Mouse (Mus musculus): ENCODE measurements around the gene Zfp36. TPM values are rescaled to one million over a fixed set of nuclear protein-coding genes. Genes with fewer than 3 reads are reported as not detected.

The Zfp36 gene
- polyA plus RNA-seq, 1 experiment = 33.5 TPM

DNA sequence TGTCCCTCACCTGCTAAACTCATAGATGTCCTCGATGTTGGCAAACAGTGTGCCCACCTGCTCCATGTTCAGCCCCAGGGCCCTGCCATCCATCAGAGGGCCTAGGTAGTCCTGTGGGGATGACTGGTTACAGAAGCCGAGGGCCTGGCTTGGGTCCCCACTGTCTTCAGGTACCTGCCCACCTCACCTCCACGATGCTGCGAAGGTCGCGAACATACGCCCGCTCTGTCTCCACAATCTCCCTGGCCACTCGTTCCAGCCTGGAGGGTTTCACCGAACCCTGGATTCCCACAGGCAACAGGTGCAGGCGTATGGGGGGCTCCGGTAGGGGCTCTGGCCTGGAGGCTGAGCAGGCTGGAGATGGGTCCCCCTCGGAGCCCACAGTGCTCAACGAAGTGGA lies 10.0 kb downstream of the Zfp36 start:
- DNase-seq (ENCODE audit: low spot score) = no peak

DNA sequence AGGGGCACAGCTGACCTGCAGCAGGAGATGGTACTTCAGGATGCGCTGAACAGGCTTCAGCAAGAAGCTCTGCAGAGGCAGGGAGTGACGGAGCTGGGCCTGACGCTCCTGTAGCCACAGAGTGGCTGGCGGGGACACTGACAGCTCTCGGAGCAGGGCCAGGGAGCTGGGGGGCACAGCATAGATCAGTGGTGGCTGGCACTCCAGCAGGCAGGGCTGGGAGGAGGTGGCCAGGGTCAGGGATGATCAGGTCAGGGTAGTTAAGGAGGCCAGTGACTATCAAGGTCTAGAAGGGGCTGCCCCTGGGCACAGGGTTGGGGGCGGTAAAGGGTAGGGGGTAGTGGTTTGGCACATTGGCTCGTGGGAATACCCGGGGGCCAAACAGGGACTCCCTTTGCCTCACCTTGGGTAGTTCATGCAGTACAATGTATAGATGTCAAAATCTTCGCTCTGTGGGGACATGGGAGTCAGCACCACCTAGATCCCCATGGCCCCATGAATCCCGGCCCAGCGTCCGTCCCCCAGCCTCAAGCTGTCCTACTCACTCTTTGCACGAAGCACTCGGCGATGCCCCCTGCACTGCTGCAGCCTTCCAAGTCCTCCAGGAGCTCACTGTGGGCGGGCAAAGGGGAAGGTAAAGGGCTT lies 11.7 kb downstream of the Zfp36 start:
- DNase-seq (ENCODE audit: low spot score) = no peak

DNA sequence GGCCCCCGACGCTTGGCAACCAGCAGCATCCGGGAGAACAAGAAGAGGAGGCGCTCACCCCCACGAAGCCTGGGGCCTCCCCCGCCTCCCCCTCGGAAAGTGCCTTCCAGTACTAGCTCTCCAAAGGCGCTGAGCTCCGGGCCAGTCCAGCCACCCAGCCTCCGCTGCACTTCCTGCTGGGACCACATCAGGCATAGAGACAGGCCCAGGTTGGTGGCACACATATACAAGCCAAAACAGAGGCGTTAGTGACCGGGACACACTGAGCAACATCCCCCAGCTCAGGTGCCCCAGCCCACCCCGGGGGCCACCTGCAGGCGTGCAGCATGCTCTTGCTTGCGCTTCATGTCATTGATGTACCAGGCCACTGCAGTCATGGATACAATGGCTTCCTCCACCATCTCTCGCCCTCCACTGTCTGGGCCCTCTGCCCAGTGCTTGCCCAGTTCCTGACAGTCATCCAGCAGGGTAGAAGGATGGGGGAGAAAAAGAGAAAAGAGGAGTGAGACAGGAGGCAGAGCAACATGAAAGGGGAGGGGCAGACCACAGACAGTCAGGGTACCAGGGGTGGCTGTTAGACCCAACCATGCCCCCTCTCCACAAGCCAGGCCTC lies 12.3 kb downstream of the Zfp36 start:
- no peak for DNase-seq (ENCODE audit: low spot score)

DNA sequence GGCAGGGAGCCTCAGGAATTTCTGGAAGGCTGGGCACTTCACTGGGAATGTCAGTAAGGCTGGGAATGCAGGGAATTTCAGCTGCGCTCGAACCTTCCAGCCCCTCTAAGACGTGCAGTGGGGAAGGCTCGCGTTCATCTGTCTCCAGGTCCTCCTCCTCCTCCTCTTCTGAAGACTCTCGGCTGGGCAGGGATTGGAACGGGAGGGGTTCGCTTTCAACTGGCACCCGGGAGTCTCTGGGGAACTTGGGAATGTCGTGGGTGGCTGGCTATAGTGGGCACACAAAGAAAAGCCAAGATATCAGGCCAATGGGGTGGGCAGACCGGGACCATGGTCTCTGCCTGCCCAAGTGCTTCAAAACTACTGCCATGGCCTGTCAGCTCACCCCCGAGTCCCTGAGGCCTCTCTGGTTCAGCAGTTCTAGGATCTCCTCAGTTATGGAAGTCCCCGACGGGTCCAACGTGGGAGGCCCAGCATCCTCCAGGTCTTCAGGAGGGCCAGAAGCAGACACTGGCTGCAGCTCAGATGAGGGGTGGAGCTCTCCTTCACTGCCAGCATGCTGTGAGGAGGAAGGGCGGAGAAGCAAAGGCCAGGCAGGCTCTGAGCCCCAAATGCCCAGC lies 17.5 kb downstream of the Zfp36 start:
- DNase-seq (ENCODE audit: low spot score) = no peak

DNA sequence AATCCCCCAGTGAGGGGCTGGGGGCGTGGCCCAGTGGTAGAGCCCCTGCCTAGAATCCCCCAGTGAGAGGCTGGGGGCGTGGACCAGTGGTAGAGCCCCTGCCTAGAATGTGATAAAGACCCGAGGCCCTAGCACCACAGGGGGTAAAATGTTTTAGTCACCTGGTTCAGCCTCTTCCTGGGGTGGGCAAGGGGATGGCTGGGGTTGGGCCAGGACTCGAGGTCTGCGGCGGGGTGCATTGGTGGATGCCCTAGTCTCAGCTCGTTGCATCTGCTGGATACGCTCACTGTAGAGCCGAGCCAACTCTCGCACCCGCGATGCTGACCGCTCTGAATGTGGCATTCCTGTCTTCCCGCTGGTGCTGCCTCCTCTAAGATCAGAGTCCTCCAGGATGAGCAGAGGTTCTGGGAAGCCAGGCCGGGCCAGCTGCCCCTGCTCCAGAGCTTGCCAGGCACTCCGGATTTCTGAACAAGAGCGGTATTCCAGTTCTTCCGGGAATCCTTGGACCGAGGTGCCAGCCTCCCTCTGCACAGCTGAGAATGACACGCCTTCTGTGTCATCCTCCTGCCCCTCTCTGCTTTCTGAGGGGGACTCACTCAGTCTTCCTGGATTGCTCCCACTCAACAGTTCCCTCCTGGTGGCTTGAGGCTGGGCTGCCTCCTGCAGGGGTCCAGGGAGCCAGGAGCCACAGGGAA lies 18.3 kb downstream of the Zfp36 start:
- no peak for DNase-seq (ENCODE audit: low spot score)

DNA sequence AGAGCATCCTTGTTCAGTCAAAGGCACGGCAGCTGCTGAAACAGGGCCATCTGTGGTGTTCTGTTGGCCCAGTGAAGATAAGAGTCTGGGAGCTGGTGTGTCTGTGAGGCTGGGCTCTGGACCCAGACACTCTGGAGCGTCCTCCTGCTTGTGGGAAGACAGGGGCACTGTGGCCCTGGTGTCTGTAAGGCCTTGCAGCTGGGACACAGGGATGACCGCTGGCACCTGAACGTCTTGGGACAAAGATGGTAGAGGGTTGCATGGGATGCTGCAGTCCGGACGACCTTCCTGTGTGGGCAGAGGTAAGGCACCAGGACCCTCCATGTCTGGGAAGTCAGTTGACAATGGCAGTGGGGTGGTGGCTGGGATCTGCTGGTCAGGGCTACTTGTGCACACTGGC lies 19.8 kb downstream of the Zfp36 start:
- DNase-seq (ENCODE audit: low spot score) = no peak

DNA sequence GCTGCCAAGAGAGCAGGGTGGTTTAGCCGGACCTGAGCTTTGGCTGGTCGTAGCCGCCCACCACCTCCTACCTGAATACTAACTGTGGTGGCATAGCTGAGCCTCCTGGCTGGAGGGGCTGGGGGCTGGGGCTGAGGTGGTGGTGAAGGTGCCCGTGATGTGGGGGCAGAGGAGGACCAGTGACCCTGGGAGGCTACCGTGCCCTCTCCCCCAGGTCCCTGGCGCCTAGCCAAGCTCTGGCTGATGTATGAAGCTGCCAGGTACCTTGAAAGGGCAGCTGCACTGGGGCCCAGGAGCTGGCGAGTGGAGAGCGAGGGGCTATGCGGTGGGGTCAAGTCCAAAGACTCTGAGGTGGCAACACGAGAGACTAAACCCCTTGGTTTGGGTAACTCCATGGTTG lies 20.2 kb downstream of the Zfp36 start:
- DNase-seq (ENCODE audit: low spot score) = no peak

DNA sequence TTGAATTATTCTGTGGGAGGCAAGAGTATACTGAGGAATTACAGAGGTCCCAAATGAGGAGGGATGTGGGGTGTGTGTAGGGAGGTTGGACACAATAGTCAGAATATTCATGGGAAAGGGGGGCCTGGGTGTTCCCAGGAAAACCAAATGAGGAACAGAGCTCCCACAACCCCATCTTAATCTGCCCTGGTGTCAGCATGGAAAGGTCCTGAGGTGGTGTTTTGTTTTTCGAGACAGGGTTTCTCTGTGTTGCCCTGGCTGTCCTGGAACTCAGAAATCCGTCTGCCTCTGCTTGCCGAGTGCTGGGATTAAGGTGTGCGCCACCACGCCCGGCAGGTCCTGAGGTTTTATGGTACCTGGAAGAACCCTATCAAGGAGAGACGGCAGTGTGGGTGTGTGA lies 21.6 kb downstream of the Zfp36 start:
- no peak for DNase-seq (ENCODE audit: low spot score)

DNA sequence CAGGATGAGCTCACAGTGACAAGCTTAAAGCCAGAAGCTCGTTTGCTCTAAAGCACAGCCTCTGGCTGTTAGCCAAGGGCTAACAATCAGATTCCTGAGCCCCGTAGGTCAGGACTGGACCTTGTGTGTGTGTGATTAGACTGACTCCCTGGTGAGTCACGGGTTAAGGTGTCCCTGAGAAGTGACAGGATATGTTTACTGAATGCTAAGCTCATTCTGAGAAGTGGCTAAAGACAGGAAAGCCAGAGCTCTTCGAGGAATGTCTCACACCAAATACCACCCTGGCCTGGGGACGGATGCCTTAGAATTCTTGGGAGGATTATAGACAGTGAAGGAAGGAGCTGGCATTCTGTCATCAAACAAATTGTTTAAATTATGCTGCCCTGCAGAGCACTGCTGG lies 22.1 kb downstream of the Zfp36 start:
- DNase-seq (ENCODE audit: low spot score) = no peak

DNA sequence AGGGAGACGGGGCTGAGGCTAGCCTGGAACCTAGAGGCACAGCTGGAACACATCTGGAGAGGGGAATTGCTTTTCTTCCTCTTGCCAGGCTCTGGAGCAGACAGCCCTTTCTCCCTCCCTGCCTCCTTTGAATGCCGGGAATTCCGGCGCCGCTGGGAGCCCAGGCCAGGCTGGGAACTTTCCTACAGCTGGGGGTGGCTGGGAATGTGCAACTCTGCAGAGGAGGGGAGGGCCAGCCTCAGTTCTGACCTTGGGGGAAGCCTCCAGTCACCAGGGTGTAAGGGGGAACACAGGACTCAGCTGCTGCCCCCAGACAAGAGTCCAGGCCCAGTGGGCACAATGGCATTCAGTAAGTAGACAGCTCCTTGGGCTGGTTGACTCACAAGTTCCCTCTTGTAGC lies 23.1 kb downstream of the Zfp36 start:
- no peak for DNase-seq (ENCODE audit: low spot score)

DNA sequence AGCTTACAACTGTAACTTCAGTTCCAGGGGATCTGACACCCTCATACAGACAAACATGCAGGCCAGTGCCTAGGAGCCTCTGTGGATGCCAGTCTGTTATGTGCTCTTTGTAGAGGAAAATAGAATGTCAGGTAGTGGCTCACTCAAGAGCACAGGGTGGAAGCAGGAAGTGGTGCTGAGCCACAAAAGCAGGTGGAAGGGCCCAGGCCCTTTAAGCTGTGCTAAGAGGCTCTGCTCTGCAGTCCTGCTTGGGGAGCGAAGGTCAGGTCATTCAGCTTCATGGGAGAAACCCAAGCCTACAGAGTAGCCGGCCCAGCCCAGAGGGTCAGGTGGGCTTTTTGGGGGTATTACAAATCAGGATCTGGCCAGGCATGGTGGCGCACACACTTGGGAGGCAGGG lies 24.8 kb downstream of the Zfp36 start:
- no peak for DNase-seq (ENCODE audit: low spot score)

DNA sequence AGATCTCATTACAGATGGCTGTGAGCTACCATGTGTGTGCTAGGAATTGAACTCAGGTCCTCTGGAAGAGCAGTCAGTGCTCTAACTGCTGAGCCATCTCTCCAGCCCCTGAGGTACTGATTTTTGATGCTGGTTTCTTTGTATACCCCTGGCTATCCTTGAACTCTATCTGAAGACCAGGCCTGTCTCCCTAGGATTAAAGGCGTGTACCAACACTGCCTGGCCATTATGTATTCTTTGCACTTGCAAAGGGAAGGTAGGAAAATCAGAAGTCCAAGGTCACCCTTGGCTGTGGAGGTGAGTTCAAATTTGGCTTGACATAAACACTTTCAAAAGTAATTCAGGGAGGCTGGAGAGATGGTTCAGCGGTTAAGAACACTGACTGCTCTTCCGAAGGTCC lies 25.5 kb downstream of the Zfp36 start:
- no peak for DNase-seq (ENCODE audit: low spot score)

DNA sequence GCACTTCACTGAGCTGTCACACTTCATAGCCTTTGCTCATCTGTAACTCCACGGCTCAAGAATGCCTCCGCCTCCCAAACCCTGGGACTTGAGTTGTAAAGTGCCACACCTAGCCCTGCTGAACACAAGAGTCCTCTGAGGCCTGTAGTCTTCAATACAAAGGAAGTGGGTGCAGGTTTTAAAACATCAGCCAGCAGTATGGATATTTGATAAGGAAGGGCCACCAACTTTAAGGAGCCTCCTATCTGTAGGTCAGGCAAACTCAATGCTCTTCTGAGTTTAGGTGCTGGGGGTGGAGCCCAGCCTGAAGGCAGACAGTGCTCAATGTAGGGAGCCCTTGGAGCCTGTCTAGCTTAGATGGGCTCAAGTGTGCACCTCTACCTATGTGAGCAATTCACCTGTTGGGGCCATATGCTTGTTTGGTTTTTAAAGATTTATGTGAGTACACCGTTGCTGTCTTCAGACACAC lies 25.9 kb downstream of the Zfp36 start:
- DNase-seq (ENCODE audit: low spot score) = no peak

DNA sequence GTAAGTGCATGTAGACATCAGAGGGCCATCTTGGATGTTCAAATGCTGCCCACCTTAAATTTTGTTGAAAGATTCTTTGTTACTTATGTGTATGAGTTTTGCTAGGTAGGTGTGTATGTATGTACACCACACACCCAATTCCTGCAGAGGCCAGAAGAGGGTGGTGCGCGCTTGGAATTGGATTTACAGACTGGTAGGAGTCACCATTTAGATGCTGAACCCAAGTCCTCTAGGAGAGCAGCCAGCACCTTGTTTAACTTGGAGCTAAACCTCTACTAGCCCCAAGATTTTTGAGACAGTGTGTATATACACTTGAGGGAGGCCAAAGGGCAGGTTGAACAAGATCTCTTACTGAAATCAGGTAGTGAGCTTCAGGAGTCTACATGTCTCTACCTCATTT lies 26.8 kb downstream of the Zfp36 start:
- no peak for DNase-seq (ENCODE audit: low spot score)

DNA sequence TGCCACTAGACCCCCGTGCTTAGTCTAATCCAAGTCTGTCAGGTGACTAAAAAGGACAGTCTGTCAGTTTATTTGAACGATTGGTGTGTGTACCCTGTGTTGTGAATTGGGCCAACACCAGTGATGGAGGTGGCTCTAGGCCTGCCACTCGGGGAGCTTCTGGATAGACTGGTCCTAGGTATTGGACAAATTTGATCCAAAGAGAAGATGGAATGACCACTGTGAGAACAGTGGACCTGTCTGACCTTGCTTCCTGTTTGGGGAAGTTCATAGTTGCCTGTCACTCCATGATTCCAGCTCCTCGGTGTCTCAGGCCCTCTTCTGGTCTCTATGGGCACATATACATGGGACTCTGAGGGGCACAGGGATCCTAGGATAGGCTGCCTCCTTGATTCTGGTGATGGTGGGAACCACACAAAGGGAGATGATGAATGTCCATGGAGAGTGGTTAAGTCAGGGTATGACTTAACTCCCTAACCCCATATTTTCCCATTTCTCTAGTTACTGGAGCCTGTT lies 28.3 kb downstream of the Zfp36 start:
- no peak for DNase-seq (ENCODE audit: low spot score)

DNA sequence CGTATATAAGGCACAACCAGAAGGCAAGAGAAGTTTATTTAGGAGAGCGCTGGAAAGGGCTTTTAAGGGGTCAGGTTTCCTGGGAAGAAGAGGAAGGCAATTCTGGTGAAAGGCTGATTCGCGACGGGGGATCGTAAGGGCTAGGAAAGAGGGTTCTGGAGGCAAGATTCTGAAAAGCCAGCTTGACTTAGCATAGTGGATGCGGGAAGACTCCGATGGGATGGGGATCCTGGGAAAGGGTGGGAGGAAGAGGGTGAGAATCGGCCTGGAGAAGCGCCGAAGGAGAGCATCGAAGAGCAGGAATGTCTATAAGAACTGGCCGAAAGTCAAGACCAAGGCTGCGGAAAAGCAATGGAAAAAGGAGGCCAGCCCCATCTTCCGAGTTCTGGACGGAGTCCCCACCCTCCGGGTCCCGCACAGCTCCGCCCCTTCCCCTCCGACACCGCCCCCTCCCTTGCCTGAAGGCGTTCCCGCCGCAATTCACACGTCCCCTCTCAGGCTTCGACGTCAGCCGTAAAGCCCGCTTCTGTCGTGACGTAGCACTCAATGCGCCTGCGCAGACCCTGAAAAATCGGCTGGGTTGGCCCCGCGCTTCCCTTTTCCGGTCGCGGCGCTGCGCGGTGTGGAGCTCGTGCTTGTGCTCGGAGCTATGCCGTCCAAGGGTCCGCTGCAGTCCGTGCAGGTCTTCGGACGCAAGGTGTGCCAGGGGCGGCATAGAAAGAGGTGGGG lies 29.7 kb downstream of the Zfp36 start, which contains the start of gene Rps16:
Gene Rps16 (plus strand): TSS at position 498 of the 729 bp plus-strand sequence.
- DNase-seq (ENCODE audit: low spot score) = peak; percentile 99

DNA sequence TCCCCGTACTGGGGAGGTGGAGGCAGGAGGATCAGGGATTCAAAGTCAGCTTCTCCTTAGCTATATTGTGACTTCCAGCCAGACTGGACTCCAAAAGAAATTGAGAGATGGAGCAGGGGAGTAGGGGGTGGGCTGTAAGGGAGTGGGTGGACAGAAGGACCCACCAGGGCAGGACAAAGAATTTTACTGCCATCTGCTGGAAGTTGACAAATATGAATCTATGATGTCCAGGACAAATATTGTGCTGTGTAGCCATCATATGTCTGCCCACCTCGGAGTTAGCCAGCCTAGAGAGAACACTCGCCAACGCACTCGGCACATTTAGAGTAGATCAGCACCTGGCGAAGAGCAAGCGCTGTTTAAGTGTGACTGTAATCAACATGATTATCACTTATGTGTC lies 31.5 kb downstream of the Zfp36 start:
- no peak for DNase-seq (ENCODE audit: low spot score)

DNA sequence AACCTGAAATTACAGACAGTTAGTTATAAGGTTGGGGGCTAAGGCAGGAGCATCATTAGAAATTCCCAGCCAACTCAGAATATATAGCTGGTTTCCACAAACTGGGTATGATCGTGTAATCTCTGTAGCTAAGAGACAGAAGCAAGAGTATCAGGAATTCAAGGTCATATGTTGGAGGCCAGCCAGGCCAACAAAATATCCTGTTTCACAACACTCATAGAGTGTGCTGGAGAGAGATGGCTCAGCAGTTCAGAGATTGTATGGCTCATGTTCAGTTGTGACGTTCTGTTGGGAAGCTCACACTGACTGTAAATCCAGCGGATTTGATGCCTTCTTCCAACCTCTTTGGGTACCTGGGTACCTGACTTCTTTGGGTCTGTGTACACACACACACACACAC lies 32.3 kb downstream of the Zfp36 start:
- no peak for DNase-seq (ENCODE audit: low spot score)

DNA sequence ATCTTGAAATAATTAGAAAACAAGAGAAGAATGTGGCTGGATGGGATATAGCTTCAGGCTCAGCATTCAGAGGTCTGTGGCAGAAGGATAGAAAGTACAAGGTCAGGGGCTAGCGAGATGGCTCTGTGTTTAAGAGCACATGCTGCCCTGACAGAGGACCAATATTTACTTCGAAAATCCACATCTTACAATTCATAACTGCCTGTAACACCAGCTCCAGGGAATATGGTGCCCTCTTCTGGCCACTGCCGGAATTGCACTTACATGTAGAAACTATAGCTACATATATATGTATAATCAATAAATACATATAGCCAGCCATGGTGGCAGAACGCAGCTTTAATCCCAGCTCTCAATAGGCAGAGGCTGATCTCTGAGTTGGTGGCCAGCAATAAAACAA lies 35.4 kb downstream of the Zfp36 start:
- no peak for DNase-seq (ENCODE audit: low spot score)

DNA sequence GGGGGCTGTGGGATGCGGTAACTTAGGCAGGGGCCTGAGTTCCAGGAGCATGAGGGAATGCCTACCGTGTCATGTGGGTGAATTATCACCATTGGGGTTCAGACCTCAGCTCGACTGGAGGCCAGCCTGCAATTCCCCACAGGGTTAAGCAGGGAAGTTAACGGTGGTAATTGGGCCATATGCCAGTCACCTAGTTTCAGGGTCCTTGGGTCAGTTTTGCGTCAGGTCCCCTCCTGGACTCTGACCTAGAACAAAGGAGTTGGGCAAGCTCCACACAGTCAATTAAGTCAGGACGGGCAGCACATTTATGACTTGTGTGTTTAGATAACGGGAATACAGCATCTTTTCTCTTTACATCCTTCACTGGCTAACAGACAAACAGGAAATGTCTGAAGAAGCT lies 38.7 kb downstream of the Zfp36 start:
- DNase-seq (ENCODE audit: low spot score) = no peak

DNA sequence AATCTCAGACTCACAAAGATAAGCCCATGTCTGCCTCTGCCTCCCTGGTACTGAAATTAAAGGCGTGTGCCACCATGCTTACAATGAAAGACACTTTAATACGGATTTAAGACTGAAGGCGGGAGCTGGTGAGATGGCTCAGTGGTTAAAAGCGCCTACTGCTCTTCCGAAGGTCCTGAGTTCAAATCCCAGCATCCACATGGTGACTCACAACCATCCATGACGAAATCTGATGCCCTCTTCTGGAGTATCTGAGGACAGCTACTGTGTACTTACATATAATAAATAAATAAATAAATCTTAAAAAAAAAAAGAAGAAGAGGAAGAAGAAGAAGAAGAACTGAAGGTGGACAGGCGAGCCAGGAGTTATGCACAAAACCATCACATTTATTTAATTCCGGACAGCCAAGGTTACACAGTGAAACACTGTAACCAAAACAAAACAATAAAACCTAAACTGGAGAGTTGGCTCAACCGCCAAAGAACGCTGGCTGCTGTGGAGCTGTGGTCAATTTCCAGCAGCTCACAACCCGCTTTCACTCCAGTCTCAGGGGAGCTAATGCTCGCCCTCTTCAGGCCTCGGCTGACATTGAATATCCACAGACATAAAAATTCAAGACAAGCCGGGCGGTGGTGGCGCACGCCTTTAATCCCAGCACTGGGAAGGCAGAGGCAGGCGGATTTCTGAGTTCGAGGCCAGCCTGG lies 40.7 kb downstream of the Zfp36 start:
- no peak for DNase-seq (ENCODE audit: low spot score)
